Mouse (Mus musculus): Measurements from ENCODE around the gene Bicd1. TPM values are rescaled to one million over a fixed set of nuclear protein-coding genes. Genes with fewer than 3 reads are reported as not detected.
"Not testable (repeated sequence)": the region's sequence is repeated elsewhere in the genome, so short reads cannot be mapped to it uniquely, and the experiment has no call there.

Bicd1 gene
- total RNA-seq (2021) = 10 to 100 TPM; 54.4 to 64.0 TPM
- long read RNA-seq, experiment 1, full-length matches to known transcripts = 10 of 21 reads
- long read RNA-seq, experiment 1, partial matches to known transcripts = 4 of 21 reads
- long read RNA-seq, experiment 1, other reads (novel, unspliced or antisense) = 7 of 21 reads
- long read RNA-seq, experiment 2, full-length matches to known transcripts = 7 of 16 reads
- long read RNA-seq, experiment 2, partial matches to known transcripts = 4 of 16 reads
- long read RNA-seq, experiment 2, other reads (novel, unspliced or antisense) = 5 of 16 reads

- intact Hi-C loops (cut with DNase I) = no loop called here
- DNase-seq (ENCODE audit: low spot score in 2 of 2) = peak; percentile 91 to 93
These were observed at the start of gene Bicd1 for GRCm38 (mm10) chr6:149408833-149409332. TSS of gene Bicd1 (plus strand) at chr6:149408886.

- intact Hi-C loops (cut with DNase I); DNase-seq (ENCODE audit: low spot score in 2 of 2): not testable (repeated sequence)
These were observed 46.2 kb upstream of the Bicd1 start for GRCm38 (mm10) chr6:149362533-149362932.

- intact Hi-C loops (cut with DNase I); DNase-seq (ENCODE audit: low spot score in 2 of 2): not testable (repeated sequence)
These were observed 42.7 kb upstream of the Bicd1 start for GRCm38 (mm10) chr6:149365975-149366374.

GRCm38 (mm10) chr6:149366403-149366802, 42.3 kb upstream of the Bicd1 start:
- intact Hi-C loops (cut with DNase I) = no loop called here
- no peak for DNase-seq (ENCODE audit: low spot score in 2 of 2)

DNA sequence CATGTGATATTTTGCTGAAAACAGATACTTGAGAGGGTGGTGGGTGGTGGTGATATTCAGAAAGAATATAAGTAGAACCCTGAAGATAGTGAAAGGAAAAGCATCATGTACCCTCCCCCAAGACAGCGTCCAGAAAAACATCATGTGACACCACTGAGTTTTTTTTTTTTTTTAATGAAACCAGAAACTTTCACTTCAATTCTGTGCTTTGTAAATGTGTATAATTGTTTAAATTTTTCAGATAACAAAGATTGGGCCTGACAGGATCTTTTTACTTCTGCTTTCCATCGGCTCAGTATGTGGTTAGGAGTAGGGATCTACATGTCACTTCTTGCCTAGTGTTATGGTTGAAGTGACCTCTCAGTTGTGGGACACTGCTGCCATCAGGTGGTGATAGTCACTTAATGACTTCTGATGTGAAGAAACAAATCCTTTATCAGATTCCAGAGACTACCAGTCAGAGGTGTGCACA, 33.7 kb upstream of the Bicd1 start:
- peak; percentile 41 to 66 for DNase-seq (ENCODE audit: low spot score in 2 of 2)
- intact Hi-C loops (cut with DNase I) = loop anchor here (2.0 kb wide), 1 partner anchor 242 kb away; no protein-coding TSS in a partner anchor

- intact Hi-C loops (cut with DNase I) = no loop called here
- no peak for DNase-seq (ENCODE audit: low spot score in 2 of 2)
These were observed 25.2 kb upstream of the Bicd1 start for GRCm38 (mm10) chr6:149383531-149383930.

GRCm38 (mm10) chr6:149386389-149386788, 22.3 kb upstream of the Bicd1 start:
- intact Hi-C loops (cut with DNase I) = no loop called here

GRCm38 (mm10) chr6:149389626-149390025, 19.1 kb upstream of the Bicd1 start:
- intact Hi-C loops (cut with DNase I); DNase-seq (ENCODE audit: low spot score in 2 of 2): not testable (repeated sequence)

More at GRCm38 (mm10) chr6:149386389-149386788, 22.3 kb upstream of the Bicd1 start:
- DNase-seq (ENCODE audit: low spot score in 2 of 2) = no peak

- DNase-seq (ENCODE audit: low spot score in 2 of 2) = no peak
- intact Hi-C loops (cut with DNase I) = no loop called here
These were observed 9.3 kb upstream of the Bicd1 start for GRCm38 (mm10) chr6:149399396-149399795.

GRCm38 (mm10) chr6:149409341-149409740, 655 bp downstream of the Bicd1 start:
- peak; percentile 36 to 55 for DNase-seq (ENCODE audit: low spot score in 2 of 2)
- intact Hi-C loops (cut with DNase I) = no loop called here

DNA sequence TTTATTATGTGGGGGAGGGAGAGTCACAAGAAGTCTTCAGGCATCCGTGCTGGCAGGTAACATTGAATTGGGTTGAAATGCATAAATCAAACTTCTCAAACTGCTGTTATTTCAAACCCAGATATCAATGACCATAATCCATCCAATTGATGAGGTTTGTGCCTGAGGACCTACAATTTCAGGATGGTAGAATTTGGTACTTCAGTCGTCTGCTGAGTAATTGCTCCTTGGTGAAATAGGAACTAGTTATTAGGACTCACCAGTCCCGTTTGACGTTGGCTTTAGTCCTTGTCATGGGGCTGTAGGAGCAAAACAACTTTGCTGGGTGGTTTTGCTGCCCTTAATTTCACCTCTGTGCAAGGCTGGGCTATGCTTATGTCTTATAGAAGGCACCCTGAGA, 1.2 kb downstream of the Bicd1 start:
- intact Hi-C loops (cut with DNase I) = no loop called here
- no peak for DNase-seq (ENCODE audit: low spot score in 2 of 2)

DNA sequence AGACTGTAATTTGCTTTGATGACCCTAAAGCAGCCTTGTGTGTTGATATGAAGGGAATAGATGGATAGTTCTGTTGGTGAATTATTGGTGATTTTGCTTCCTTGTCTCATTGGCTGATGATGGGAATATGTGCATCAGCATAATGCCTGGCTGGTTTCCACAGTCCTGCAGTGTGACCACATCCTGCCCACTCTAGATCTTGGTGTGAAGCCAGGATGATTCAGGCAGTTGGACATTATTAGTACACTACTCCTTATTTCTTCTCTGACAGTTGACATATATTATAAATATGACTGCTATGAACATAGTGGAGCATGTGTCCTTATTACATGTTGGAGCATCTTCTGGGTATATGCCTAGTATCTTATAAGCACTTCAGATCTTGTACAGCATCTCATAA, 4.6 kb downstream of the Bicd1 start:
- intact Hi-C loops (cut with DNase I) = no loop called here
- DNase-seq (ENCODE audit: low spot score in 2 of 2) = no peak

DNA sequence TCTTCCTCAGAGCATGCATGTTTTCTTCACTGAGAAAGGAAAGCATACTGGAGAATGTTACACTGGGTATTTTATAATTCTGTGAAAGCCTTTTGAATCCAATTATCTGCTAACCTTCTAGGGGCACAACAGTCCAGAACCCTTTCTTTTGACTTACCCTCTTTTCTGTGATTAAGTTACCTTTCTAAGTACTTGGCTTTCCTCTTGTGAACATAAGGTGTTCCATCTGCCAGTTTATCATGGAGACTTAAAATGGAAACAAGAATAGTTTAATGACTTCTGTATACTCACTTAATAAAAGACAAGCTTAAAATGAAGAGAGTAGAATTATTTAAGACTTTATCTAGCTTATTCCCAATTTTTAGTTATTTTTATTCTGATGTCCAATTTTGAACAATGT, 16.1 kb downstream of the Bicd1 start:
- intact Hi-C loops (cut with DNase I) = no loop called here
- no peak for DNase-seq (ENCODE audit: low spot score in 2 of 2)

GRCm38 (mm10) chr6:149439140-149439539, 30.5 kb downstream of the Bicd1 start:
- intact Hi-C loops (cut with DNase I) = no loop called here
- no peak for DNase-seq (ENCODE audit: low spot score in 2 of 2)

GRCm38 (mm10) chr6:149442884-149443283, 34.2 kb downstream of the Bicd1 start:
- DNase-seq (ENCODE audit: low spot score in 2 of 2) = no peak
- intact Hi-C loops (cut with DNase I) = no loop called here

DNA sequence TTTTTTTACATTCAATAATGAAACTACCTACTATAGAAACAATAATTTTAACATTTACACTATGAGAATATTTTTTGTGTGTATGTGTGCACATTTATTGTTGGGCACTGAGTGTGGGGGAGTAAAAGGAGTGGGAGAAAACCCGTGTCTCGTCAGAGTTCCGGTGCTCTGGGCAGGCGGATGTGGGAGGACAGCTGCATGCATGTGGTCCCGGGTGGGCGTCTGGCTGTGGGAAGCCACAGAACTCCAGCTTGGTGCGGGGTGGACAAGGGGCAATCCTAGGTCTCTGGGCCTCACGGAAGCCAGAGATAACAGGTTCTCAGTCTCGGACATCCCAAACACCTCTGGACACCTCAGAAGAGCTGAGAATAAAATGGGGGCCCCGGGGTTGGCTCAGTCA, 37.2 kb downstream of the Bicd1 start:
- intact Hi-C loops (cut with DNase I) = no loop called here
- no peak for DNase-seq (ENCODE audit: low spot score in 2 of 2)

DNA sequence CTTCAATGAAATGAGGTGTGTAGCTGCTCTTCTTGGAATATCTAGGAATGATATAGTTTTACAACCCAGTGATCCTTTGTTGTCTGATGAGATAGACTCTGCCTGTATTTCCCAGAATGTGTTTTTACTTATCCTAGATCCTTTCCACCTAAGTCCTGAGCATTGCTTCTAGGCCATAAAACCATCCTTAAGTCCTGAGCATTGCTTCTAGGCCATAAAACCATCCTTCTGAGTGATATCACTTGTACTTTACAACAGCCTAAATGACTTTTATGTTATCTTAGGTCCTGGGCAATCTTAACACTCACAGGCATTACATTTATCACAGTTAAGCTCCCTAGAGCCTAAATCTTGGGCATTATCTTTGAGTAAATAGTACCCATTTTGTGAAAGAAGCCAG, 48.6 kb downstream of the Bicd1 start:
- DNase-seq (ENCODE audit: low spot score in 2 of 2) = no peak
- intact Hi-C loops (cut with DNase I) = no loop called here

GRCm38 (mm10) chr6:149460971-149461370, 52.3 kb downstream of the Bicd1 start:
- intact Hi-C loops (cut with DNase I) = no loop called here
- no peak for DNase-seq (ENCODE audit: low spot score in 2 of 2)

DNA sequence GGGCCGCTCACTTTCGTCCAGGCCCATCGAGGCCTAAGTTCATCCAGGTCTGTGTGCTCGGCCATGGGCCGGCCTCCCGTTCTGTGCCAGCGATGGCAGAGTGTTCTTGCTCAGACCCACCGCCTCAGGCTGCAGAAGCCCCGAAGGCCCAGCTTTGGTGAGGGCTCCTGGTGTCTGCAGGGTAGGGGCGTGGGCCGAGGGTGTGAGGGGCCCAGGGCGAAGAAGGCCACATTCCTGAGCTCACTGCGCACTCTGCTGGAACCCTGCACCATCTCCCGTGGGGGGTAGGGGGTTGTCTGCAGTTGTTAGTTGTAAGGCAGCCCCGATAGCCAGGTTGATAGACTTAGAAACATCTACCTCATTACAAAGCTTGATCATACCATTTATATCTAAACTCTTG, 62.8 kb downstream of the Bicd1 start:
- no peak for DNase-seq (ENCODE audit: low spot score in 2 of 2)
- intact Hi-C loops (cut with DNase I) = no loop called here

GRCm38 (mm10) chr6:149472441-149472840, 63.8 kb downstream of the Bicd1 start:
- DNase-seq (ENCODE audit: low spot score in 2 of 2); intact Hi-C loops (cut with DNase I): not testable (repeated sequence)

DNA sequence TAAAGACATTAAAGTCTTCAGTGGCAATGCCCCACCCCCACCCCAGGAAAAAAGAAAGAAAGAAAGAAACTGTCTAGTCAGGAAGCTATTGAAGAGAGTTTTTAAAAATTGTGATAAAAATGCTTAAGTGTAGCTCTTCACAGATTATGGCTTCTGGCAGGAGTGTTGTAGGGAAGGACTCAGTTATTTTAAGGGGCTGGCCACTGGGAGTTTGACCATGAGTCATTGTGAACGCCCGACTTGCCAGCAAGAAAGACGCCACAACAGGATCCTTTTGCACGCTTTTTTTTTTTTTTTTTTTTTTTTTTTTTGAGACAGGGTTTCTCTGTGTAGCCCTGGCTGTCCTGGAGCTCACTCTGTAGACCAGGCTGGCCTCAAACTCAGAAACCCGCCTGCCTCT, 73.2 kb downstream of the Bicd1 start:
- intact Hi-C loops (cut with DNase I); DNase-seq (ENCODE audit: low spot score in 2 of 2): not testable (repeated sequence)

Measured in left cerebral cortex, postnatal 14 days (tissue).